14 mouse cellular contexts compared by ENCODE assay signal in genomic region chr15:87686415-87687040, GRCm38 (mm10).
A peak's percentile ranks its signal among the peaks of the same experiment; 100 is the strongest.
DNase-seq lines count a peak whose midpoint lies in the region; ATAC-seq lines count a peak whose summit lies in the region.
"Had no signal": no experiment of that assay in that cellular context is flagged by ENCODE, and none has a peak within 500 bp of the region (broad histone marks: within the 10 kb centered on the region; RNA-seq: fewer than 3 reads in every experiment).

No protein-coding gene starts in this region.

- 47% methylated on average over 10 of the region's 10 CpGs for WGBS in heart, embryonic 10.5 days
- WGBS in forebrain, embryonic 13.5 days, result 64% methylated on average over 10 of the region's 10 CpGs
- 50% methylated on average over 10 of the region's 10 CpGs for WGBS in hindbrain, embryonic 13.5 days
- 40% methylated on average over 10 of the region's 10 CpGs for WGBS in midbrain, embryonic 14.5 days

- peak overlapping the region; percentile 56; the same call in 1 of the 2 replicates for H3K27ac ChIP-seq in heart, embryonic 10.5 days
- no peak overlapping the region for H3K27ac ChIP-seq in forebrain, embryonic 13.5 days
- peak overlapping the region; percentile 58 for H3K27ac ChIP-seq in hindbrain, embryonic 13.5 days
- 0 out of 2 replicates have a peak overlapping the region, but pooled peaks have one; percentile 21 for H3K27ac ChIP-seq in midbrain, embryonic 14.5 days (replicated peaks; ENCODE audit: low read depth, low read length)
- H3K27ac ChIP-seq: kidney, postnatal 0 days; left cerebral cortex, adult 2 months had no signal

- no peaks in the 10 kb centered on the region for H3K36me3 ChIP-seq in heart, embryonic 10.5 days
- peaks cover 16% of the 10 kb centered on the region for H3K36me3 ChIP-seq in forebrain, embryonic 13.5 days (ENCODE audit: poor library complexity, severe bottlenecking)
- H3K36me3 ChIP-seq in hindbrain, embryonic 13.5 days, result no peaks in the 10 kb centered on the region; the same call in 1 of the 2 replicates
- no peaks in the 10 kb centered on the region for H3K36me3 ChIP-seq in midbrain, embryonic 14.5 days (ENCODE audit: control insufficient read depth, insufficient read depth, low read length)

- no peak for DNase-seq in heart, embryonic 10.5 days (ENCODE audit: low spot score)
- no peak for DNase-seq in heart, postnatal 14 days
- DNase-seq in midbrain, embryonic 14.5 days, result peak; percentile 44
- no peak for DNase-seq in kidney, postnatal 25 days
- no peak for DNase-seq in frontal cortex, postnatal 14 days (ENCODE audit: low spot score in 2 of 2)
- DNase-seq: cerebellum, postnatal 25 days; gastrocnemius, postnatal 10 days; lung, postnatal 10 days; retina, postnatal 1 day had no signal

- H3K4me3 ChIP-seq in heart, embryonic 10.5 days, result no peak overlapping the region
- no peak overlapping the region for H3K4me3 ChIP-seq in forebrain, embryonic 13.5 days
- H3K4me3 ChIP-seq in hindbrain, embryonic 13.5 days, result no peak overlapping the region
- H3K4me3 ChIP-seq in midbrain, embryonic 14.5 days (replicated peaks; ENCODE audit: low read depth, low read length), result no peak overlapping the region
- H3K4me3 ChIP-seq: left cerebral cortex, adult 2 months had no signal

- H3K9ac ChIP-seq in forebrain, embryonic 13.5 days, result no peak overlapping the region
- no peak overlapping the region for H3K9ac ChIP-seq in hindbrain, embryonic 13.5 days
- no peak overlapping the region for H3K9ac ChIP-seq in midbrain, embryonic 14.5 days (replicated peaks; ENCODE audit: low read length)

- intact Hi-C loops in heart, postnatal 14 days (cut with DNase I), result no loop called here

- ATAC-seq in forebrain, embryonic 13.5 days, result 0 out of 2 replicates have a peak, but pooled peaks have one; percentile 27
- peak; percentile 59 for ATAC-seq in hindbrain, embryonic 13.5 days (ENCODE audit: low FRiP score)
- ATAC-seq in midbrain, embryonic 14.5 days (ENCODE audit: low FRiP score, low TSS enrichment), result no peak

- H3K4me1 ChIP-seq in heart, embryonic 10.5 days, result peaks cover 10% of the 10 kb centered on the region
- peaks cover 11% of the 10 kb centered on the region for H3K4me1 ChIP-seq in forebrain, embryonic 13.5 days
- peaks cover 32% of the 10 kb centered on the region for H3K4me1 ChIP-seq in hindbrain, embryonic 13.5 days (replicated peaks)
- peaks cover 12% of the 10 kb centered on the region; the same call in 1 of the 2 replicates for H3K4me1 ChIP-seq in midbrain, embryonic 14.5 days (ENCODE audit: control insufficient read depth, insufficient read depth, low read length)

- no peak overlapping the region for H3K4me2 ChIP-seq in forebrain, embryonic 13.5 days
- H3K4me2 ChIP-seq in hindbrain, embryonic 13.5 days, result no peak overlapping the region
- no peak overlapping the region for H3K4me2 ChIP-seq in midbrain, embryonic 14.5 days (ENCODE audit: low read length)
- H3K4me2 ChIP-seq: liver, embryonic 11.5 days had no signal

- no peaks in the 10 kb centered on the region for H3K9me3 ChIP-seq in heart, embryonic 10.5 days
- no peaks in the 10 kb centered on the region for H3K9me3 ChIP-seq in forebrain, embryonic 13.5 days (replicated peaks)
- H3K9me3 ChIP-seq in hindbrain, embryonic 13.5 days, result no peaks in the 10 kb centered on the region
- H3K9me3 ChIP-seq in midbrain, embryonic 14.5 days (ENCODE audit: control insufficient read depth, low read length), result no peaks in the 10 kb centered on the region

- H3K27me3 ChIP-seq in heart, embryonic 10.5 days (ENCODE audit: insufficient read depth, poor library complexity, severe bottlenecking), result no peaks in the 10 kb centered on the region
- no peaks in the 10 kb centered on the region for H3K27me3 ChIP-seq in forebrain, embryonic 13.5 days
- no peaks in the 10 kb centered on the region for H3K27me3 ChIP-seq in hindbrain, embryonic 13.5 days
- H3K27me3 ChIP-seq in midbrain, embryonic 14.5 days (ENCODE audit: control insufficient read depth, insufficient read depth, low read length), result no peaks in the 10 kb centered on the region
